Mouse (Mus musculus): ENCODE measurements at regions not wholly inside any gene's neighbourhood (a gene's known extent, or its start where the extent isn't known, plus 50 kb on each side); places are given as distances from the start of the nearest gene placed in this dataset.

DNA sequence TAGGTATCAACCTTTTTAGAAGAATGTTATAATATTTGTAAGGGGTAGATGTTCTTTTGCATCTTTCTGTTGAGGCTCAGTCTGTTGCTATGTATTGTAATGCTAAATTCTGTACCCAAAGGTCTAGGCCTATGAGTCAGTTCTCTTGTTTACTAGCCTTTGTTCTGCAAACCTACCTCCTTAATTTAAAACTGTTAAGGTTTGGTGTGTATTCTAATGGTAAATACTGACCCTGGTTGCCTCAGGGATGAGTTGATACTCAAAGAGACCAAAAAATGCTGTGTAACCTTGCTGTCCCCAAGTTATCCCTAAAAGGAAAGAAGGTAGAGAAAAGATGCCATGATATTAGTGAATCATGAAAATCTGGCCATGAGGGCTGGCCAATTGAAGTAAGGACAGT is 433.4 kb upstream of the Man1a start:
- H3K4me1 ChIP-seq (replicated peaks; ENCODE audit: control insufficient read depth, insufficient read depth, low read length), result no peaks in the 10 kb centered on the region
- H3K36me3 ChIP-seq (ENCODE audit: control insufficient read depth, insufficient read depth, low read length), result no peaks in the 10 kb centered on the region
- no peaks in the 10 kb centered on the region for H3K27me3 ChIP-seq (ENCODE audit: control insufficient read depth, insufficient read depth, low read length)
- H3K9ac ChIP-seq (ENCODE audit: low read length), result no peak overlapping the region
- ATAC-seq (replicated peaks; ENCODE audit: low FRiP score) (no peak), DNase-seq (ENCODE audit: low spot score) (no peak)
- H3K9me3 ChIP-seq (ENCODE audit: control insufficient read depth, low read length), result no peaks in the 10 kb centered on the region
- no peak overlapping the region for H3K27ac ChIP-seq (ENCODE audit: low read depth, low read length)
- no peak overlapping the region for H3K4me3 ChIP-seq (ENCODE audit: low read depth, low read length)
- no peak overlapping the region for H3K4me2 ChIP-seq (ENCODE audit: low read depth, low read length, severe bottlenecking)

Measured in forebrain, embryonic 11.5 days (tissue).